Mouse (Mus musculus): ENCODE measurements around the gene Zfp980.
"Not testable (repeated sequence)": the region's sequence is repeated elsewhere in the genome, so short reads cannot be mapped to it uniquely, and the experiment has no call there.

Gene Zfp980

GRCm38 (mm10) chr4:145670385-145670784 lies at the start of gene Zfp980:
Zfp980 (plus strand) TSS chr4:145670685.
- not testable (repeated sequence) for DNase-seq

DNA sequence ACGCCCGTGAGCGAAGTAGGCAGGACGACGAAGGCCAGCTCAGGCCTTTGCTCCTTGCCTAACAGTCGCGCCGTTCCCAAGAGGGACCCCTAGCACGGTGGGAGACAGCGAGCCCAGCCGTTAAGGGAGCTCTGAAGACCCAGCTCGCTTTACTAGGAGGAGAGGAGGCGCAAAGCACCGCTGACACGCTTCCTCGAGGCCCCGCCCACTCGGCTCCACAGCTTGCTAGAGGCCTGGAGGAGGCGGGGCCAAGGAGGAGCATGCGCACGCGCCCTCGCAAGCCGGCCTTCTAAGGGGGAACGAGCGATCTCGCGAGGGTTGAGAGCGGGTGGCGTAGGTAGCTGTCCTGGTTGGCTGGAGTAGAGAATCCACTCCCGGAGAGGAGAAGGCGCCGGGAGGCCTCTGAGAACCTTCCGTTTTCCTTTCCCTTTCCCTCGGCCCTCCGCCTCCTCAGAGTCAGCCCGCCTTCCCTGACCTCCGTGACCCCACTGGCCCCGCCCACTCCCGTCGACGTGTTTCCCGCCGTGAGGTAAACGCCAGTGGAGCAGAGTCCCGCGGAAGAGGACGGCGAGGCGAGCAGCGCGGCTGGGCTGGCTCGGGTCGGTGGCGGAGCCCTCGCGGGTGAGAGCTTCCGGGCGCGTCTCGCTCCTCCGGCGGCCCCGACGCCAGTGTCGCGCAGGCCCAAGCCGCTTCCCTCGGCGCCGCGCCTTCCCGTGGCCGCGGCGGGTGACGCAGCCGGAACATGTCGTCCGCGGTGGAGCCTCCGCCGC lies 29.9 kb upstream of the Zfp980 start:
- DNase-seq: not testable (repeated sequence)

GRCm38 (mm10) chr4:145674286-145674780 lies 3.8 kb downstream of the Zfp980 start:
- not testable (repeated sequence) for DNase-seq

GRCm38 (mm10) chr4:145680217-145680616 lies 9.7 kb downstream of the Zfp980 start:
- not testable (repeated sequence) for DNase-seq

DNA sequence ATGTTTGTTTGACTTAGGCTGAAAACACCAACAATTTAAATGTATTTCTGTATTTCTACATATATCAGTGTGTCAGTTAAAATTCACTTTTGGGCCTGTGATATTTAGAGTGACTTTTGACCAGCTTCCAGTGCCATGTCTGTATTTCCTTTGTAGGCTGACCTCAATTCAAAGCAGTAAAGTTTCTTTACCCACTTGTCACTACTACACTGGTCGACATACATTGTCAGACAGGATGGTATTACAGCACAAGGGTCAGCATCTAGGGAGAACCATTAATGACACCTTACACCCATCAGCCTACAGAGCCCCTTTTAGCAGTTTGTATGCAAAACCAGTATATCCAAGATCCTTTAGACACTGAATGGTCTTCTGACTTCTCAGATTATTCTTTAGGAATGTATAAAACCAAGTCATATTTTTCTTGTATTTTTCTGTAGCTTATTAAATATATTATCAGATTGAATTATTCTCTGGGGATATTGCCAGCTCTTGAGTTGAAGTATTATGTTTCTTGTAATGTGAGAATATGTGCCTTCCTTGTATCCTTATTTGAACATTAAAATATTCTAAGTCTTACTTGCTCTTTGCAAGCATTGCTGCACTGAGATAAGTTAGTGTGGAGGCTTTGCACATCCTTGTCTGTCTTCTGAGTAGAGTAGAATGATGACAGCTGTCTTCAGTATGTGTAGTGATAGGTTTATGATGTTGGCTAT lies 10.3 kb downstream of the Zfp980 start:
- DNase-seq: not testable (repeated sequence)

DNA sequence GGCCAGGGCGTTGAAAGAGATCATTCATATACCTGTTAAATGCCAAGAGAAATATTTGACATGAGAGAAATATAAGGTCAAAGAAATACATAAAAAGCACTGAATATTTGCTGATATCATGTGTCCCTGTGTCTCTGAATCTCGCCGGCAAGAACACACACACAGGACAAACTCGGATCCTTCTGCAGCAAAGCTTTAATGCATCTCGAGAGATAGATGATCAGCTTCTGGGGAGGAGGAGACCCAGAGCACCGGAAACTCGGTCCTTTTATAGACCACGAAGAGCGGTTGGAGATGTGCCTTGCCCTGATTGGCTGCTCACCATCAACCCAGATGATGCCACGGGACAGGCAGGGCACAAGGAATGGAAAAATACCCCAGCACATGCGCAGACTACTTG lies 11.5 kb downstream of the Zfp980 start:
- not testable (repeated sequence) for DNase-seq

DNA sequence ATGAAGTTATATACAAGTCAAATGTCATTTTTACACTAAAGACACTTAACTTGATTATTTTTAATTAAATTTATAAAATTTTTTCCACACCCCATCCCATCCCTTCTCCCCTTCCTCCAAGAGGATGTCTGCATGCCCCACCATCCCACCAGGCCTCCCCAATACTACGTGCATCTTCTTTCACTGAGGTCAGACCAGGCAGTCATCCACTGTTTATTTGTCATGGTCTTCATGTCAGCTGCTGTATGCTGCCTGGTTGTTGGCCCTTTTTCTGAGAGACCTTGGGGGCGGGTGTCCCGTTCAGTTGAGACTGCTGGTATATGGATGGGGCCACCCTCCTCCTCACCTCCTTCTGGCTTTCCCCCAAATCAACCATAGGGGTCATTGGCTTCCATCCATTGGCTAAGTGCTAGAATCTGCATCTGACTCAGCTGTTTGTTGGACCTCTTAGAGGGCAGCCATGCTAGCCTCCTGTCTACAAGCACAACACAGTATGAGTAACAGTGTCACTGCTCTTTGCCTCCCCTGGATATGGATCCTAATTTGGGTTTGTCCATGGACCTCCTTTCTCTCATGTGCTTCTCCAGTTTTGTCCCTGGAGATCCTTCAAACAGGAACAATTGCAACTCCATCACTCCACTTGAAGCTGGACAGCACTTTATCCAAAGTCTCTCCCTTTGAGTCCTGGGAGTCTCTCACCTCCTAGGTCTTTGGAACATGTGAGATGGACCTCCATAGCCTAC lies 12.7 kb downstream of the Zfp980 start:
- DNase-seq: not testable (repeated sequence)

DNA sequence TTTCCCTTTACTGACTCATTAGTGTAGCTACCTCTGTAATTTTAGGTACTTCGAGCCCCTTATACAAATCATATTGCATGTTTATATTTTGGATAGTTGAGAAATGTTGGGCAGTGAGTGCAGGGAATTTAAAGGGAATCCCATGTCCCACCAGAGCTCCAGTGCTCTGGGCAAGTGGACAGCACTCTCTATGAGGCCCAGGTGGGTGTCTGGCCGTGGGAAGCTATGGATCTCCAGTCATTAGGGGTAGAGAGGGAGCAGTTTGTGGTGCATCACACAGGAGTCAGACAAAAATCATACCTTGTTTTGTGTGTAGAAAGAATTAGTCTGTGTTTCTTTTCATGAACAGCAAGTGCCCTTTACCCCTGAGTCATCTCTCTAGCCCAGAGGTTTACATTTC lies 15.6 kb downstream of the Zfp980 start:
- DNase-seq: not testable (repeated sequence)

- DNase-seq: not testable (repeated sequence)
These were observed 74.6 kb downstream of the Zfp980 start for GRCm38 (mm10) chr4:145744935-145745644.

DNA sequence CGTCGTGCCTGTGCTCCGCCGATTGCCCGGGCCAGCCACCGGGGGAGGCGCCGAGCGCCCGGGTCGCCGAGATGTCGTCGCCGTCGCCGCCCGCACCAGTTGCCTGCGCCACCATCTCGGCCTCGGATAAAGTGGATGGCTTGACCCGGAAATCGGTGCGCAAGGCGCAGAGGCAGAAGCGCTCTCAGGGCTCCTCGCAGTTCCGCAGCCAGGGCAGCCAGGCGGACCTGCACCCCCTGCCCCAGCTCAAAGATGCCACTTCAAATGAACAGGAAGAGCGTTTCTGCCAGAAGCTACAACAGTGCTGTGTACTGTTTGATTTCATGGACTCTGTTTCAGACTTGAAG lies 75.1 kb downstream of the Zfp980 start:
- DNase-seq: not testable (repeated sequence)
